Mouse (Mus musculus) cerebellum, adult 2 months (tissue): ENCODE data around the gene Prkaa2. TPM values are rescaled to one million over a fixed set of nuclear protein-coding genes. Genes with fewer than 3 reads are reported as not detected.

Experiments
- DNase-seq, 2 experiments: peaks; one replicate each; pipeline ENCODE4 v3.0.0; 2021
- H3K27ac ChIP-seq: fragments of 200-500 bp; 2 replicates; pipeline ENCODE4 v1.5.1; 2012; ENCODE audit warnings: low read length, control low read depth, inconsistent platforms; ENCODE audit not compliant: insufficient read depth
- H3K27me3 ChIP-seq: fragments of 200-500 bp; 2 replicates; pipeline ENCODE4 v1.6.1; 2012; ENCODE audit warnings: inconsistent platforms, mild to moderate bottlenecking, low read length, moderate library complexity; ENCODE audit not compliant: control insufficient read depth, insufficient read depth
- H3K4me1 ChIP-seq: fragments of 200-500 bp; 2 replicates; pipeline ENCODE4 v1.6.1; 2011; ENCODE audit warnings: low read length; ENCODE audit not compliant: control insufficient read depth, insufficient read depth
- H3K4me3 ChIP-seq: fragments of 200-500 bp; replicated peaks from 2 replicates; pipeline ENCODE3; 2011; ENCODE audit warnings: mild to moderate bottlenecking, low read depth, low read length, control low read depth; ENCODE audit not compliant: insufficient read depth
- CTCF ChIP-seq: fragments of 200-500 bp; IDR thresholded peaks from 2 replicates; pipeline ENCODE4 v1.5.1; 2011; ENCODE audit warnings: low read depth, mild to moderate bottlenecking, control low read depth, low read length, moderate library complexity, borderline replicate concordance; ENCODE audit not compliant: insufficient read depth
- POLR2A ChIP-seq: fragments of 200-500 bp; IDR thresholded peaks from 2 replicates; pipeline ENCODE4 v1.6.1; 2011; ENCODE audit warnings: low read length, control low read depth, borderline replicate concordance; ENCODE audit not compliant: insufficient read depth
- WGBS: fragments of 180-500 bp; shearing (Covaris S2); methylation state at CpG from one replicate; pipeline ENCODE4 v1.1.7; 2018; 5-methylcytosine and 5-hydroxymethylcytosine counted together
- polyA plus RNA-seq: library from polyadenylated mRNA; depleted of rRNA; stranded (reverse); fragments of >200 nt; gene quantifications from 2 replicates; pipeline ENCODE4 v1.2.3, GENCODE M21; 2012

Prkaa2 gene
- polyA plus RNA-seq, 1 experiment, result 7.5 TPM

- Histone ChIP-seq H3K27me3 (no peaks in the 10 kb centered on the region), H3K4me1 (no peaks in the 10 kb centered on the region), H3K4me3 (no peak overlapping the region), H3K27ac (no peak overlapping the region)
- TF ChIP-seq POLR2A (no peak), CTCF (no peak)
- DNase-seq, result no peak
- 21% methylated on average over 6 of the region's 6 CpGs for WGBS
These were observed 11.4 kb upstream of the Prkaa2 start for GRCm38 (mm10) chr4:105121081-105121480.

- DNase-seq, result no peak
- Histone ChIP-seq H3K27me3 (no peaks in the 10 kb centered on the region), H3K4me3 (no peak overlapping the region), H3K27ac (no peak overlapping the region), H3K4me1 (peaks cover 4% of the 10 kb centered on the region)
- TF ChIP-seq CTCF (no peak), POLR2A (no peak)
- WGBS, result 87% methylated on average over 3 of the region's 3 CpGs
These were observed 3.8 kb upstream of the Prkaa2 start for GRCm38 (mm10) chr4:105113468-105113867.

DNA sequence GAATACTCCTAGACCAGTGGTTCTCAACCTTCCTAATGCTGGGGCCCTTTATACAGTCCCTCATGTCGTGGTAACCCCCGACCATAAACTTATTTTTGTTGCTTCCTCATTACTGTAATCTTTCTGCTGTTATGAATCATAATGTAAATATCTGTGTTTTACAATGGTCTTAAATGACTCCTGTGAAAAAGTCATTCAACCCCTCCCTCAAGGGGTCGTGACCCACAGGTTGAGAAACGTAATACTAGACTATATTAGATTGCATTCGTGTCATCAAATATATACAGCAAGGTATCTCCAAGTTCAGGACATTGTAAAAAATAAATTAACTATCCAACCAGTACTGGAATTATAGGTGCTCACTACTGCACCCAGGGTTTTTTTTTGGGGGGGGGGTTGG lies 3.4 kb upstream of the Prkaa2 start:
- H3K4me1 ChIP-seq, result peaks cover 4% of the 10 kb centered on the region
- WGBS, result 91% methylated on average over 5 of the region's 5 CpGs
- no peak overlapping the region for H3K27ac ChIP-seq
- H3K27me3 ChIP-seq, result no peaks in the 10 kb centered on the region
- no peak overlapping the region for H3K4me3 ChIP-seq
- no peak for TF ChIP-seq CTCF
- no peak for TF ChIP-seq POLR2A
- no peak for DNase-seq

- H3K27me3 ChIP-seq, result no peaks in the 10 kb centered on the region
- TF ChIP-seq CTCF (no peak), POLR2A (no peak)
- no peak for DNase-seq
- peaks cover 7% of the 10 kb centered on the region for H3K4me1 ChIP-seq
- H3K27ac ChIP-seq, result no peak overlapping the region
- WGBS, result 88% methylated on average over 11 of the region's 11 CpGs
- H3K4me3 ChIP-seq, result no peak overlapping the region
These were observed 2.1 kb upstream of the Prkaa2 start for GRCm38 (mm10) chr4:105111770-105112169.

DNA sequence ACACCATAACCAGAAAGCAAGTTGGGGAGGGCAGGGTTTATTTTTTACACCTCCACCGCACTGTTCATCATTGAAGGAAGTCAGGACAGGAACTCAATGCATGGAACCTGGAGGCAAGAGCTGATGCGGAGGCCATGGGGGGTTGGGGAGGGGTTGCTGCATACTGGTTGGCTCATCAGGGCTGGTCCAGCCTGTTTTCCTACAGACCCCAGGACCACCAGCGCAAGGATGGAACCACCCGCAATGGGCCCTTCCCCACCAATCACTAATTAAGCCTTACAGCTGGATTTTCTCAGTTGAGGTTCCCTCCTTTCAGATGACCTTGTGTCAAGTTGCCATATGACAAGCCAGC lies 970 bp upstream of the Prkaa2 start:
- Histone ChIP-seq H3K27ac (peak overlapping the region; percentile 57), H3K4me3 (peak overlapping the region; percentile 89), H3K27me3 (no peaks in the 10 kb centered on the region), H3K4me1 (peaks cover 7% of the 10 kb centered on the region)
- no peak for TF ChIP-seq POLR2A
- no peak for TF ChIP-seq CTCF
- DNase-seq, result peak in 1 of 2 experiments; percentile 30
- 53% methylated on average over 4 of the region's 4 CpGs for WGBS

- Histone ChIP-seq H3K4me1 (peaks cover 7% of the 10 kb centered on the region), H3K27me3 (no peaks in the 10 kb centered on the region), H3K27ac (peak overlapping the region; percentile 57), H3K4me3 (peak overlapping the region; percentile 89)
- TF ChIP-seq CTCF (no peak), POLR2A (peak; percentile 75; the same call in 1 of the 2 replicates)
- DNase-seq, result peak in 1 of 2 experiments; percentile 63
- 2% methylated on average over 24 of the region's 24 CpGs for WGBS
These were observed 447 bp upstream of the Prkaa2 start for GRCm38 (mm10) chr4:105109990-105110683.

DNA sequence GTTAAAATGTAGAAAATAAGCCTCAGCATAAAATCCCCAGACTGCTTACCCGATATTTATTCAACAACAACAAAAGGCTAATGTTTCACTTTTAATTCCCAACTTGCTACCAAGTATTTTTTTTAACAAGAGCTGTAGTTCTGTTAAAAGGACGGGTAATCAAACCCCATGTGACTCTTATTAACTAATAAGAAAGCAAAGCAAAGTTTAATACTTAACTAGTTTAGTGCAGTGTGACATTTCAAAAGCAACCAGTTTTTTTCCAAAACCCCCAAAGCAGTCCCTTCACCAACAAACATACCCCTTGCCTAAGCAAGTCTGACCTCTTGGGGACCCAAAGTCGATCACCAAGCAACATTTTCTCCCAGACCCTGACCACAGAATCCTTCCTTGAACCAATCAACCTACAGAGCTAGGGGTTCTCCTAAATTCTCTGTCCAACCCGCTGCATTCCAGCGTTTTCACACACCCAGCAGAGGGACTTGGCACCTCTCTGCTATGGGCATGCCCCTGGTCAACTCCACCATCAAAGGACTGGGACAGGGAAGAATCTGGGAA lies 970 bp downstream of the Prkaa2 start:
- 17% methylated on average over 5 of the region's 5 CpGs for WGBS
- Histone ChIP-seq H3K4me1 (peaks cover 7% of the 10 kb centered on the region), H3K4me3 (peak overlapping the region; percentile 89), H3K27me3 (no peaks in the 10 kb centered on the region), H3K27ac (peak overlapping the region; percentile 68)
- DNase-seq, result no peak
- no peak for TF ChIP-seq CTCF
- no peak for TF ChIP-seq POLR2A

DNA sequence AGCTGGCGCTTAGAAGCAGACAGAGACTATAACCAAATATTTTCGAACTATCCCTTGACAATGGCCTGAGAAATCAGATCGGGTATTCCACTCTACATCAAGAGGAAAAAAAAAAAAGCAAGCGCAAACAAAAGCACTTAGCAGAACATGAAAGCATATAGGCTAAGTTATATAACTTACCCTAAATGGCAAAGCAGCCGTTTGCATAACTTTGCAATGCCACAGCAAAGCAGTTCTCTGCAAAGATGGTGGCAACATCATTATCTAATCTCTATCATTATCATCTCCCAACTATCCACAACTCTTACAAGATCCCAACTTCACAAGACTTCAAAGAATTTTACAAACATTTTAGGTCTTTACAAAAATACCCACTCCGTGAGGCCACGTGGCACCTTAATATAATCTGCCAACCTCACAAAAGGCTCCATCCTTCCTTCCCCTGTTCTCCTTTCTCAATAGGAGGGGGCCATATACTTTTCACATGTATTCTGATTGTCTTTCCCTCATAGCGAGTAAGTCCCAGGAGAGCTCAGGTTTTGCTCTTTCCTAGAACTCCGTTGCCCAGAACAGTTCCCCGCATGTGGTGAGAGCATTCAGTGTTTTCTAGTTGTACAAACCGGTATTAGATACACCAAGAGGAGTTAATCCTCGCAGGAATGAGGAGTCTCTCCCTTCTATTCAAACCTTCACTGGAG lies 1.6 kb downstream of the Prkaa2 start:
- TF ChIP-seq POLR2A (no peak), CTCF (no peak)
- H3K27me3 ChIP-seq, result no peaks in the 10 kb centered on the region
- WGBS, result 46% methylated on average over 12 of the region's 12 CpGs
- peak overlapping the region; percentile 18 for H3K4me3 ChIP-seq
- no peak overlapping the region for H3K27ac ChIP-seq
- peaks cover 7% of the 10 kb centered on the region for H3K4me1 ChIP-seq
- DNase-seq, result no peak
